Mouse (Mus musculus) liver, embryonic 14.5 days (tissue): Measurements from ENCODE around the gene Enah.

Experiments used
- CTCF ChIP-seq: IDR thresholded peaks from 2 replicates; pipeline ENCODE4 v1.5.1; 2016; ENCODE audit warnings: antibody characterized with exemption, low read depth, control low read depth
- EP300 ChIP-seq: IDR thresholded peaks from 2 replicates; pipeline ENCODE4 v1.6.1; 2016; ENCODE audit warnings: antibody characterized with exemption, low read depth

GRCm38 (mm10) chr1:181854829-181855228 is 165.0 kb downstream of the Enah start:
- no peak for TF ChIP-seq CTCF
- TF ChIP-seq EP300 = no peak
